Mouse (Mus musculus) liver, embryonic 11.5 days (tissue): ENCODE results near the gene Gm1043. TPM values are rescaled to one million over a fixed set of nuclear protein-coding genes. Genes with fewer than 3 reads are reported as not detected.

Source experiments
- ATAC-seq: fragments of 200-750 bp; cut with Nextera tagmentation; replicated peaks from 2 replicates; pipeline ENCODE4 v1.8.0; 2017; ENCODE audit warnings: moderate number of reproducible peaks, mild to moderate bottlenecking, moderate TSS enrichment, moderate library complexity; ENCODE audit not compliant: low FRiP score
- DNase-seq: peaks from one replicate; pipeline ENCODE4 v3.0.0-alpha.2; 2017; ENCODE audit warnings: low spot score
- H3K27ac ChIP-seq: fragments of 300-500 bp; sonication (generic); 2 replicates; pipeline ENCODE4 v1.5.1; 2014; ENCODE audit warnings: mild to moderate bottlenecking, low read depth, low read length, control low read depth
- H3K27me3 ChIP-seq: fragments of 300-500 bp; sonication (generic); replicated peaks from 2 replicates; pipeline ENCODE4 v1.6.1; 2014; ENCODE audit warnings: low read length, mixed read lengths; ENCODE audit not compliant: control insufficient read depth, insufficient read depth
- H3K36me3 ChIP-seq: fragments of 300-500 bp; sonication (generic); 2 replicates; pipeline ENCODE4 v1.6.1; 2014; ENCODE audit warnings: mild to moderate bottlenecking, low read length, moderate library complexity, mixed read lengths; ENCODE audit not compliant: control insufficient read depth, insufficient read depth
- H3K4me1 ChIP-seq: fragments of 300-500 bp; sonication (generic); replicated peaks from 2 replicates; pipeline ENCODE4 v1.6.1; 2014; ENCODE audit warnings: low read length, mixed read lengths; ENCODE audit not compliant: control insufficient read depth, insufficient read depth
- H3K4me2 ChIP-seq: fragments of 300-500 bp; sonication (generic); 2 replicates; pipeline ENCODE4 v1.6.1; 2014; ENCODE audit warnings: mild to moderate bottlenecking, control low read depth, moderate library complexity
- H3K4me3 ChIP-seq: fragments of 300-500 bp; sonication (generic); 2 replicates; pipeline ENCODE4 v1.5.1; 2014; ENCODE audit warnings: low read depth, low read length, control low read depth
- H3K9ac ChIP-seq: fragments of 300-500 bp; sonication (generic); 2 replicates; pipeline ENCODE4 v1.6.1; 2014; ENCODE audit warnings: low read depth, low read length, control low read depth
- H3K9me3 ChIP-seq: fragments of 300-500 bp; sonication (generic); 2 replicates; pipeline ENCODE4 v1.6.1; 2016; ENCODE audit warnings: low read length, inconsistent platforms, mixed read lengths; ENCODE audit not compliant: control insufficient read depth
- whole genome bisulfite sequencing: fragments of 180-500 bp; shearing (Covaris S2); extraction: QIAGEN DNeasy Blood & Tissue Kit; methylation state at CpG from one replicate; pipeline ENCODE4 v1.1.7; 2014; 5-methylcytosine and 5-hydroxymethylcytosine counted together
- polyA plus RNA-seq: library from polyadenylated mRNA; unstranded; fragments of >200 nt; fragmentation: Nextera tagmentation; extraction: Ambion mirVana; gene quantifications from 2 replicates; pipeline ENCODE4 v1.2.1, GENCODE M21; 2014

Gm1043 gene
- polyA plus RNA-seq, 1 experiment from 2014 or later = not detected

- no peak overlapping the region for H3K4me2 ChIP-seq
- H3K27me3 ChIP-seq = no peaks in the 10 kb centered on the region
- H3K9me3 ChIP-seq = no peaks in the 10 kb centered on the region
- no peak overlapping the region for H3K9ac ChIP-seq
- H3K4me1 ChIP-seq = no peaks in the 10 kb centered on the region
- ATAC-seq (no peak), DNase-seq (no peak)
- H3K4me3 ChIP-seq = no peak overlapping the region
- H3K36me3 ChIP-seq = no peaks in the 10 kb centered on the region
- WGBS = 36% methylated on average over 5 of the region's 5 CpGs
- H3K27ac ChIP-seq = no peak overlapping the region
These were observed 38.4 kb upstream of the Gm1043 start for GRCm38 (mm10) chr5:37046791-37047190.

- no peak for DNase-seq
- Histone ChIP-seq H3K36me3 (no peaks in the 10 kb centered on the region), H3K27me3 (no peaks in the 10 kb centered on the region), H3K4me3 (no peak overlapping the region), H3K9me3 (no peaks in the 10 kb centered on the region), H3K9ac (no peak overlapping the region), H3K4me1 (no peaks in the 10 kb centered on the region), H3K27ac (no peak overlapping the region), H3K4me2 (no peak overlapping the region)
- WGBS = 53% methylated on average over 17 of the region's 17 CpGs
- ATAC-seq = no peak
These were observed 37.8 kb upstream of the Gm1043 start for GRCm38 (mm10) chr5:37047206-37047915.

GRCm38 (mm10) chr5:37047992-37048391 is 37.2 kb upstream of the Gm1043 start:
- H3K4me2 ChIP-seq = no peak overlapping the region
- H3K4me1 ChIP-seq = no peaks in the 10 kb centered on the region
- H3K27me3 ChIP-seq = no peaks in the 10 kb centered on the region
- ATAC-seq = no peak
- H3K27ac ChIP-seq = no peak overlapping the region
- no peaks in the 10 kb centered on the region for H3K36me3 ChIP-seq
- no peak for DNase-seq
- no peak overlapping the region for H3K4me3 ChIP-seq
- 65% methylated on average over 7 of the region's 7 CpGs for WGBS
- no peaks in the 10 kb centered on the region for H3K9me3 ChIP-seq
- H3K9ac ChIP-seq = no peak overlapping the region

GRCm38 (mm10) chr5:37049111-37049510 is 36.1 kb upstream of the Gm1043 start:
- no peak overlapping the region for H3K4me3 ChIP-seq
- H3K9ac ChIP-seq = no peak overlapping the region
- no peaks in the 10 kb centered on the region for H3K36me3 ChIP-seq
- no peaks in the 10 kb centered on the region for H3K27me3 ChIP-seq
- H3K4me2 ChIP-seq = no peak overlapping the region
- no peak overlapping the region for H3K27ac ChIP-seq
- ATAC-seq (no peak), DNase-seq (no peak)
- H3K9me3 ChIP-seq = no peaks in the 10 kb centered on the region
- no peaks in the 10 kb centered on the region for H3K4me1 ChIP-seq
- WGBS = 79% methylated on average over 2 of the region's 2 CpGs

- DNase-seq (no peak), ATAC-seq (no peak)
- no peaks in the 10 kb centered on the region for H3K9me3 ChIP-seq
- no peak overlapping the region for H3K27ac ChIP-seq
- H3K27me3 ChIP-seq = no peaks in the 10 kb centered on the region
- no peak overlapping the region for H3K4me2 ChIP-seq
- no peak overlapping the region for H3K9ac ChIP-seq
- WGBS = 25% methylated on average over 9 of the region's 9 CpGs
- no peaks in the 10 kb centered on the region for H3K36me3 ChIP-seq
- no peaks in the 10 kb centered on the region for H3K4me1 ChIP-seq
- H3K4me3 ChIP-seq = no peak overlapping the region
These were observed 34.4 kb upstream of the Gm1043 start for GRCm38 (mm10) chr5:37050521-37051373.

- no peak for DNase-seq
- no peaks in the 10 kb centered on the region for H3K36me3 ChIP-seq
- H3K27me3 ChIP-seq = no peaks in the 10 kb centered on the region
- H3K4me2 ChIP-seq = no peak overlapping the region
- H3K27ac ChIP-seq = no peak overlapping the region
- H3K9me3 ChIP-seq = no peaks in the 10 kb centered on the region
- H3K4me1 ChIP-seq = no peaks in the 10 kb centered on the region
- WGBS = 64% methylated on average over 16 of the region's 16 CpGs
- no peak overlapping the region for H3K9ac ChIP-seq
- no peak for ATAC-seq
- H3K4me3 ChIP-seq = no peak overlapping the region
These were observed 33.6 kb upstream of the Gm1043 start for GRCm38 (mm10) chr5:37051374-37052100.

- ATAC-seq = no peak
These were observed 32.3 kb upstream of the Gm1043 start for GRCm38 (mm10) chr5:37052846-37053245.

GRCm38 (mm10) chr5:37055789-37056188 is 29.4 kb upstream of the Gm1043 start:
- no peaks in the 10 kb centered on the region for H3K9me3 ChIP-seq
- 71% methylated on average over 1 of the region's 1 CpGs for WGBS
- no peak for ATAC-seq

More at GRCm38 (mm10) chr5:37052846-37053245, 32.3 kb upstream of the Gm1043 start:
- Histone ChIP-seq H3K4me3 (no peak overlapping the region), H3K9ac (no peak overlapping the region), H3K9me3 (no peaks in the 10 kb centered on the region), H3K4me1 (no peaks in the 10 kb centered on the region), H3K27ac (no peak overlapping the region), H3K36me3 (no peaks in the 10 kb centered on the region), H3K4me2 (no peak overlapping the region), H3K27me3 (no peaks in the 10 kb centered on the region)
- 81% methylated on average over 5 of the region's 5 CpGs for WGBS
- no peak for DNase-seq

More at GRCm38 (mm10) chr5:37055789-37056188, 29.4 kb upstream of the Gm1043 start:
- DNase-seq = no peak
- no peak overlapping the region for H3K27ac ChIP-seq
- no peak overlapping the region for H3K9ac ChIP-seq
- H3K27me3 ChIP-seq = no peaks in the 10 kb centered on the region
- no peak overlapping the region for H3K4me3 ChIP-seq
- no peak overlapping the region for H3K4me2 ChIP-seq
- no peaks in the 10 kb centered on the region for H3K4me1 ChIP-seq
- no peaks in the 10 kb centered on the region for H3K36me3 ChIP-seq
